ENCODE assay signal across 25 mouse cellular contexts in the genomic region with DNA sequence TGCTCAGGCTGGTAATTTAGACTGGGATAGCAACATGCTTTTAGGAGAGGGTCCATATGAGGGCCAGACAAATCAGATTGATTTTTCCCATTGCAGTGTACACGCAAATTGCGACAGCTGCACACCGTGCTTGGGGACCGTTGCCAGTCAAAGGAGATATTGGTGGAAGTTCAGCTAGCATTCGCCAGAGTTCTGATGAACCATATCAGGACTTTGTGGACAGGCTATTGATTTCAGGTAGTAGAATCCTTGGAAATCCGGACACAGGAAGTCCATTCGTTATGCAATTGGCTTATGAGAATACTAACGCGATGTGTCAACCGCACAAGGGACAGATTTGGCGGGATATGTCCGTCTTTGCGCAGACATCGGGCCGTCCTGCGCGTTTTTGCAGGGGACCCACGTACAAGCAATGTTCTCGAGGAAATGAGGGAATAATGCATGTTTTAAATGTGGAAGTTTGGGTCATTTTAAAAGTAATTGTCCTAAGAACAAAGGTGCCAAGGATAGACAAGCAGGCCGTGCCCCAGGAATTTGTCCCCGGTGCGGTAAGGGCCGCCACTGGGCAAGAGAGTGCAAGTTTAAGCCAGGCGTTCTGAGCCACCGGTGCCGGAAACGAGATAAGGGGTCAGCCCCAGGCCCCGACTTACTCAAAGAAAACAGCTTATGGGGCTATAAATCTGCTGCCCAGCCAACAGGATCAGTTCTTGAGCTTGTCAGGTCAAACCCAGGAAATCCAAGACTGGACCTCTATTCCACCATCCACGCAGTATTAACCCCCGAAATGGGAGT. TPM values are rescaled to one million over a fixed set of nuclear protein-coding genes. Genes with fewer than 3 reads are reported as not detected.
DNase-seq lines count a peak whose midpoint lies in the region; ATAC-seq and TF ChIP-seq lines count a peak whose summit lies in the region.
"Not testable (repeated sequence)": the region's sequence is repeated elsewhere in the genome, so short reads cannot be mapped to it uniquely, and the experiment has no call there.
"Had no signal": no experiment of that assay in that cellular context is flagged by ENCODE, and none has a peak within 500 bp of the region (broad histone marks: within the 10 kb centered on the region; RNA-seq: fewer than 3 reads in every experiment).

No protein-coding gene starts in this region.

- peak; percentile 4 for DNase-seq in hindbrain, embryonic 14.5 days (ENCODE audit: low spot score)
- peak; percentile 91 for DNase-seq in liver, adult 2 months (ENCODE audit: extremely low read depth, low read depth, low spot score)
- not testable (repeated sequence) for DNase-seq in liver, postnatal 0 days

- H3K4me3 ChIP-seq in E14TG2a.4 (replicated peaks; ENCODE audit: low read length): peak overlapping the region; percentile 51
- H3K4me3 ChIP-seq in hindbrain, embryonic 14.5 days (replicated peaks; ENCODE audit: low read length); liver, adult 2 months (ENCODE audit: insufficient read depth, low read depth, low read length); liver, embryonic 12.5 days; liver, postnatal 0 days (ENCODE audit: low read depth, low read length): not testable (repeated sequence)

- peaks cover 19% of the 10 kb centered on the region for H3K27me3 ChIP-seq in E14TG2a.4 (ENCODE audit: insufficient read depth, low read length)
- not testable (repeated sequence) for H3K27me3 ChIP-seq in hindbrain, embryonic 14.5 days (ENCODE audit: control insufficient read depth, insufficient read depth, low read length); liver, adult 2 months (ENCODE audit: control insufficient read depth, insufficient read depth, low read length); liver, embryonic 12.5 days (replicated peaks); liver, postnatal 0 days (ENCODE audit: insufficient read depth, low read length)

- H3K9ac ChIP-seq in hindbrain, embryonic 14.5 days; liver, adult 2 months (ENCODE audit: low read depth, low read length); liver, embryonic 12.5 days; liver, postnatal 0 days (replicated peaks): not testable (repeated sequence)

- not testable (repeated sequence) for TF ChIP-seq POLR2A in liver, adult 2 months (IDR thresholded peaks at IDR 0.05; ENCODE audit: extremely low read depth, insufficient read depth, low read length)

- peak; percentile 74; the same call in 1 of the 2 replicates for ATAC-seq in common myeloid progenitor, adult 5-6 weeks (replicated peaks; ENCODE audit: low read depth, poor library complexity, severe bottlenecking)
- not testable (repeated sequence) for ATAC-seq in hindbrain, embryonic 14.5 days (ENCODE audit: low FRiP score); liver, embryonic 12.5 days
- ATAC-seq in liver, postnatal 0 days: 0 out of 2 replicates have a peak, but pooled peaks have one; percentile 50
- 0 out of 2 replicates have a peak, but pooled peaks have one; percentile 39 for ATAC-seq in megakaryocyte progenitor cell, adult 5-6 weeks (replicated peaks; ENCODE audit: poor library complexity)

- TF ChIP-seq EP300 in liver, postnatal 0 days (IDR thresholded peaks at IDR 0.05; ENCODE audit: low read depth): not testable (repeated sequence)

- WGBS in hindbrain, embryonic 14.5 days: 75% methylated on average over 30 of the region's 30 CpGs
- WGBS in liver, adult 2 months: 45% methylated on average over 30 of the region's 30 CpGs
- WGBS in liver, embryonic 12.5 days (ENCODE audit: insufficient replicate concordance): 49% methylated on average over 30 of the region's 30 CpGs
- WGBS in liver, postnatal 0 days (ENCODE audit: insufficient replicate concordance): 53% methylated on average over 30 of the region's 30 CpGs

- not testable (repeated sequence) for H3K4me1 ChIP-seq in E14TG2a.4 (replicated peaks; ENCODE audit: low read depth, low read length); hindbrain, embryonic 14.5 days (replicated peaks; ENCODE audit: control insufficient read depth, insufficient read depth, low read length); liver, adult 2 months (ENCODE audit: control insufficient read depth, insufficient read depth, low read length); liver, embryonic 12.5 days; liver, postnatal 0 days (ENCODE audit: insufficient read depth)

- H3K4me2 ChIP-seq in hindbrain, embryonic 14.5 days (replicated peaks); liver, postnatal 0 days (ENCODE audit: low read depth, low read length): not testable (repeated sequence)
- H3K4me2 ChIP-seq in liver, embryonic 12.5 days: 0 out of 2 replicates have a peak overlapping the region, but pooled peaks have one; percentile 8

- not testable (repeated sequence) for H3K27ac ChIP-seq in hindbrain, embryonic 14.5 days; liver, adult 2 months (replicated peaks; ENCODE audit: insufficient read depth, low read depth, low read length); liver, embryonic 12.5 days; liver, postnatal 0 days (ENCODE audit: low read depth)

- not testable (repeated sequence) for TF ChIP-seq CTCF in E14TG2a.4 (conservative IDR thresholded peaks at IDR 0.05; ENCODE audit: low read length); liver, adult 2 months (IDR thresholded peaks at IDR 0.05; ENCODE audit: low read depth, low read length); liver, postnatal 0 days (IDR thresholded peaks at IDR 0.05; ENCODE audit: low read depth)

- not testable (repeated sequence) for H3K79me2 ChIP-seq in liver, adult 2 months (ENCODE audit: control insufficient read depth, insufficient read depth, low read length)

- not testable (repeated sequence) for H3K36me3 ChIP-seq in E14TG2a.4 (ENCODE audit: insufficient read depth, low read length); hindbrain, embryonic 14.5 days (replicated peaks; ENCODE audit: control insufficient read depth, insufficient read depth); liver, adult 2 months (ENCODE audit: control insufficient read depth, insufficient read depth, low read length); liver, embryonic 12.5 days; liver, postnatal 0 days (replicated peaks; ENCODE audit: insufficient read depth, low read length)

- H3K9me3 ChIP-seq in E14TG2a.4 (ENCODE audit: low read length): peaks cover 35% of the 10 kb centered on the region
- not testable (repeated sequence) for H3K9me3 ChIP-seq in hindbrain, embryonic 14.5 days (ENCODE audit: control insufficient read depth, low read length); liver, embryonic 12.5 days (replicated peaks); liver, postnatal 0 days (ENCODE audit: low read length)

RNA-seq across cellular contexts. Expression of a gene that starts 40.9 kb away (rescaled TPM):
- 8.9 and 10.1 TPM in 2 replicates for total RNA-seq in common myeloid progenitor, adult 5-6 weeks (2017)
- 15.4 and 15.6 TPM in 2 replicates for polyA plus RNA-seq in hindbrain, embryonic 14.5 days (2014; fragmentation: Nextera tagmentation; extraction: Ambion mirVana)
- total RNA-seq in liver, adult 2 months (2014; rRNA removed): 4.5 and 4.8 TPM in 2 replicates
- polyA plus RNA-seq in liver, adult 2 months (2012; rRNA removed): 7.6 and 10.7 TPM in 2 replicates
- polyA plus RNA-seq in liver, embryonic 12.5 days (2016; fragmentation: Nextera tagmentation; extraction: Ambion mirVana): 8.3 and 9.1 TPM in 2 replicates
- 5.2 and 5.5 TPM in 2 replicates for polyA plus RNA-seq in liver, postnatal 0 days (2015; fragmentation: Nextera tagmentation; extraction: Ambion mirVana)
- 3.6 and 5.3 TPM in 2 replicates for total RNA-seq in megakaryocyte progenitor cell, adult 5-6 weeks (2015)
- 6.5 and 9.2 TPM in 2 replicates for total RNA-seq in megakaryocyte progenitor cell, adult 5-6 weeks (2017)

RNA-seq across cellular contexts. Expression of a gene that starts 43.6 kb away (rescaled TPM):
- not detected in 2 replicates for total RNA-seq in common myeloid progenitor, adult 5-6 weeks (2017)
- not detected in 2 replicates for polyA plus RNA-seq in hindbrain, embryonic 14.5 days (2014; fragmentation: Nextera tagmentation; extraction: Ambion mirVana)
- not detected in 2 replicates for total RNA-seq in liver, adult 2 months (2014; rRNA removed)
- not detected in 2 replicates for polyA plus RNA-seq in liver, adult 2 months (2012; rRNA removed)
- polyA plus RNA-seq in liver, embryonic 12.5 days (2016; fragmentation: Nextera tagmentation; extraction: Ambion mirVana): not detected in 2 replicates
- not detected in 2 replicates for polyA plus RNA-seq in liver, postnatal 0 days (2015; fragmentation: Nextera tagmentation; extraction: Ambion mirVana)
- total RNA-seq in megakaryocyte progenitor cell, adult 5-6 weeks (2015): not detected in 2 replicates
- not detected in 2 replicates for total RNA-seq in megakaryocyte progenitor cell, adult 5-6 weeks (2017)
- total RNA-seq: adrenal gland, adult 18-20 months; adrenal gland, adult 2 months; adrenal gland, adult 8-10 months; adrenal gland, postnatal 10 days; adrenal gland, postnatal 14 days; adrenal gland, postnatal 25 days; adrenal gland, postnatal 36 days; adrenal gland, postnatal 4 days; CH12.LX; ES-E14; MEL had no signal
- polyA plus RNA-seq: activated CD4-positive, CD25-positive, alpha-beta regulatory T cell, adult 4 months; adrenal gland, adult 2 months; brain, embryonic 14.5 days; C2C12; CD4-positive, CD25-positive, alpha-beta regulatory T cell, adult 4 months; cerebellum, adult 2 months; G1E; Patski had no signal
